Mouse (Mus musculus) limb, embryonic 12.5 days (tissue): ENCODE data around the gene Rdh9. TPM values are rescaled to one million over a fixed set of nuclear protein-coding genes. Genes with fewer than 3 reads are reported as not detected.
"Not testable (repeated sequence)": the region's sequence is repeated elsewhere in the genome, so short reads cannot be mapped to it uniquely, and the experiment has no call there.

Experiments used
- ATAC-seq: fragments of 200-750 bp; cut with Nextera tagmentation; 2 replicates; pipeline ENCODE4 v1.8.0; 2017; ENCODE audit warnings: low read depth, moderate TSS enrichment; ENCODE audit not compliant: insufficient number of reproducible peaks, insufficient read depth, low FRiP score, low TSS enrichment
- H3K27ac ChIP-seq: fragments of 300-500 bp; sonication (generic); 2 replicates; pipeline ENCODE4 v1.5.1; 2016; ENCODE audit warnings: mild to moderate bottlenecking, moderate library complexity
- H3K27me3 ChIP-seq: fragments of 300-500 bp; sonication (generic); 2 replicates; pipeline ENCODE4 v1.6.1; 2016; ENCODE audit warnings: mild to moderate bottlenecking, moderate library complexity
- H3K36me3 ChIP-seq: fragments of 300-500 bp; sonication (generic); 2 replicates; pipeline ENCODE4 v1.6.1; 2016; ENCODE audit warnings: mild to moderate bottlenecking, moderate library complexity
- H3K4me1 ChIP-seq: fragments of 300-500 bp; sonication (generic); replicated peaks from 2 replicates; pipeline ENCODE4 v1.6.1; 2016
- H3K4me2 ChIP-seq: fragments of 300-500 bp; sonication (generic); 2 replicates; pipeline ENCODE4 v1.6.1; 2016; ENCODE audit warnings: mild to moderate bottlenecking, moderate library complexity
- H3K4me3 ChIP-seq: fragments of 300-500 bp; sonication (generic); replicated peaks from 2 replicates; pipeline ENCODE4 v1.5.1; 2016; ENCODE audit warnings: mild to moderate bottlenecking
- H3K9ac ChIP-seq: fragments of 300-500 bp; sonication (generic); replicated peaks from 2 replicates; pipeline ENCODE4 v1.6.1; 2016; ENCODE audit warnings: mild to moderate bottlenecking, moderate library complexity
- H3K9me3 ChIP-seq: fragments of 300-500 bp; sonication (generic); 2 replicates; pipeline ENCODE4 v1.6.1; 2016; ENCODE audit warnings: mild to moderate bottlenecking, moderate library complexity
- WGBS: fragments of 180-500 bp; shearing (Covaris S2); methylation state at CpG from one replicate; pipeline ENCODE4 v1.1.7; 2016; 5-methylcytosine and 5-hydroxymethylcytosine counted together
- polyA plus RNA-seq: library from polyadenylated mRNA; unstranded; fragments of >200 nt; fragmentation: Nextera tagmentation; extraction: Ambion mirVana; gene quantifications from 2 replicates; pipeline ENCODE4 v1.2.1, GENCODE M21; 2016

The Rdh9 gene
- polyA plus RNA-seq, 1 experiment from 2014 or later: not detected

GRCm38 (mm10) chr10:127815888-127816287 lies 39.7 kb downstream of the Rdh9 start:
- Histone ChIP-seq H3K9me3 (peaks cover 11% of the 10 kb centered on the region; the same call in 1 of the 2 replicates), H3K27ac (no peak overlapping the region), H3K9ac (no peak overlapping the region), H3K36me3 (no peaks in the 10 kb centered on the region), H3K4me2 (no peak overlapping the region), H3K4me1 (no peaks in the 10 kb centered on the region), H3K27me3 (no peaks in the 10 kb centered on the region), H3K4me3 (no peak overlapping the region)
- no peak for ATAC-seq

- ATAC-seq, H3K4me1 ChIP-seq, H3K36me3 ChIP-seq, H3K27me3 ChIP-seq, H3K4me3 ChIP-seq, H3K4me2 ChIP-seq, H3K9ac ChIP-seq, H3K27ac ChIP-seq: not testable (repeated sequence)
- peaks cover 12% of the 10 kb centered on the region; the same call in 1 of the 2 replicates for H3K9me3 ChIP-seq
- 71% methylated on average over 4 of the region's 4 CpGs for WGBS
These were observed 41.2 kb downstream of the Rdh9 start for GRCm38 (mm10) chr10:127817268-127817910.

GRCm38 (mm10) chr10:127821806-127822205 lies 45.6 kb downstream of the Rdh9 start:
- peaks cover 12% of the 10 kb centered on the region; the same call in 1 of the 2 replicates for H3K9me3 ChIP-seq
- not testable (repeated sequence) for H3K4me2 ChIP-seq, H3K4me1 ChIP-seq, H3K9ac ChIP-seq, ATAC-seq, H3K27ac ChIP-seq, H3K4me3 ChIP-seq, H3K36me3 ChIP-seq, H3K27me3 ChIP-seq
- WGBS: 89% methylated on average over 2 of the region's 2 CpGs

GRCm38 (mm10) chr10:127825386-127825785 lies 49.2 kb downstream of the Rdh9 start:
- no peak overlapping the region for H3K9ac ChIP-seq
- no peaks in the 10 kb centered on the region; the same call in 1 of the 2 replicates for H3K27me3 ChIP-seq
- ATAC-seq: no peak
- peaks cover 4% of the 10 kb centered on the region; the same call in 1 of the 2 replicates for H3K9me3 ChIP-seq
- H3K4me1 ChIP-seq: no peaks in the 10 kb centered on the region
- no peaks in the 10 kb centered on the region for H3K36me3 ChIP-seq
- H3K4me3 ChIP-seq: no peak overlapping the region
- no peak overlapping the region for H3K4me2 ChIP-seq
- 80% methylated on average over 6 of the region's 6 CpGs for WGBS
- H3K27ac ChIP-seq: no peak overlapping the region

- no peak overlapping the region for H3K27ac ChIP-seq
- no peak for ATAC-seq
- H3K9me3 ChIP-seq: no peaks in the 10 kb centered on the region
These were observed 52.9 kb downstream of the Rdh9 start for GRCm38 (mm10) chr10:127829121-127829520.

GRCm38 (mm10) chr10:127834186-127834585 lies 58.0 kb downstream of the Rdh9 start:
- not testable (repeated sequence) for H3K9ac ChIP-seq, H3K4me2 ChIP-seq, H3K4me3 ChIP-seq, H3K9me3 ChIP-seq, H3K27me3 ChIP-seq, H3K36me3 ChIP-seq, H3K4me1 ChIP-seq, H3K27ac ChIP-seq, ATAC-seq
- 98% methylated on average over 1 of the region's 1 CpGs for WGBS

More at GRCm38 (mm10) chr10:127829121-127829520, 52.9 kb downstream of the Rdh9 start:
- Histone ChIP-seq H3K9ac (no peak overlapping the region), H3K27me3 (no peaks in the 10 kb centered on the region; the same call in 1 of the 2 replicates), H3K4me2 (no peak overlapping the region), H3K36me3 (no peaks in the 10 kb centered on the region), H3K4me1 (no peaks in the 10 kb centered on the region), H3K4me3 (no peak overlapping the region)
- WGBS: 67% methylated on average over 3 of the region's 3 CpGs

GRCm38 (mm10) chr10:127835292-127835691 lies 59.1 kb downstream of the Rdh9 start:
- Histone ChIP-seq H3K27ac (no peak overlapping the region), H3K9ac (no peak overlapping the region), H3K4me2 (no peak overlapping the region), H3K9me3 (peaks cover 3% of the 10 kb centered on the region; the same call in 1 of the 2 replicates), H3K4me3 (no peak overlapping the region), H3K27me3 (no peaks in the 10 kb centered on the region), H3K4me1 (no peaks in the 10 kb centered on the region), H3K36me3 (no peaks in the 10 kb centered on the region)
- no peak for ATAC-seq
- 88% methylated on average over 5 of the region's 5 CpGs for WGBS

- H3K4me3 ChIP-seq, H3K4me1 ChIP-seq, H3K4me2 ChIP-seq, H3K27ac ChIP-seq, H3K9me3 ChIP-seq, H3K27me3 ChIP-seq, H3K36me3 ChIP-seq, H3K9ac ChIP-seq, ATAC-seq: not testable (repeated sequence)
- 96% methylated on average over 5 of the region's 5 CpGs for WGBS
These were observed 61.6 kb downstream of the Rdh9 start for GRCm38 (mm10) chr10:127837793-127838192.

- Histone ChIP-seq H3K4me2 (no peak overlapping the region), H3K9me3 (peaks cover 3% of the 10 kb centered on the region; the same call in 1 of the 2 replicates), H3K27me3 (no peaks in the 10 kb centered on the region), H3K27ac (no peak overlapping the region), H3K9ac (no peak overlapping the region), H3K4me3 (no peak overlapping the region), H3K4me1 (no peaks in the 10 kb centered on the region), H3K36me3 (no peaks in the 10 kb centered on the region)
- ATAC-seq: no peak
- WGBS: 90% methylated on average over 2 of the region's 2 CpGs
These were observed 62.4 kb downstream of the Rdh9 start for GRCm38 (mm10) chr10:127838539-127838938.

- no peak overlapping the region for H3K9ac ChIP-seq
- no peak overlapping the region for H3K4me2 ChIP-seq
- no peaks in the 10 kb centered on the region for H3K27me3 ChIP-seq
- no peak overlapping the region for H3K4me3 ChIP-seq
- no peak for ATAC-seq
- no peaks in the 10 kb centered on the region for H3K36me3 ChIP-seq
- peaks cover 3% of the 10 kb centered on the region; the same call in 1 of the 2 replicates for H3K9me3 ChIP-seq
- H3K27ac ChIP-seq: no peak overlapping the region
- 74% methylated on average over 2 of the region's 2 CpGs for WGBS
- H3K4me1 ChIP-seq: no peaks in the 10 kb centered on the region
These were observed 64.6 kb downstream of the Rdh9 start for GRCm38 (mm10) chr10:127840776-127841175.
